Mouse (Mus musculus): Measurements from ENCODE around the gene Neurog2.

- TF ChIP-seq GATA1 (IDR thresholded peaks at IDR 0.05; ENCODE audit: borderline replicate concordance, low read length) (no peak), CTCF (IDR thresholded peaks at IDR 0.05; ENCODE audit: low read depth, low read length) (peak; percentile 59), TAL1 (conservative IDR thresholded peaks at IDR 0.05; ENCODE audit: low read depth, low read length) (no peak), POLR2AphosphoS5 (IDR thresholded peaks at IDR 0.05; ENCODE audit: insufficient replicate concordance, low read depth, low read length) (no peak), GATA2 (IDR thresholded peaks at IDR 0.05; ENCODE audit: borderline replicate concordance, low read depth, low read length) (no peak)
Observed at GRCm38 (mm10) chr3:127625296-127625695, 7.6 kb upstream of the Neurog2 start.

Data from G1E (cell line).